Mouse (Mus musculus) T-helper 17 cell (primary cell): ENCODE measurements around the gene Tmem211.

ENCODE experiments used
- in situ Hi-C, 2 experiments: fragments of 300-600 bp; cut with MboI, MseI; formaldehyde crosslinking; loops; 1 replicate in 1 of 2; 2 replicates in 1 of 2; pipeline ENCODE4 v1.15.1; 2025; ENCODE audit warnings: high pct_unique_total_duplicates in 2 of 2

The Tmem211 gene

DNA sequence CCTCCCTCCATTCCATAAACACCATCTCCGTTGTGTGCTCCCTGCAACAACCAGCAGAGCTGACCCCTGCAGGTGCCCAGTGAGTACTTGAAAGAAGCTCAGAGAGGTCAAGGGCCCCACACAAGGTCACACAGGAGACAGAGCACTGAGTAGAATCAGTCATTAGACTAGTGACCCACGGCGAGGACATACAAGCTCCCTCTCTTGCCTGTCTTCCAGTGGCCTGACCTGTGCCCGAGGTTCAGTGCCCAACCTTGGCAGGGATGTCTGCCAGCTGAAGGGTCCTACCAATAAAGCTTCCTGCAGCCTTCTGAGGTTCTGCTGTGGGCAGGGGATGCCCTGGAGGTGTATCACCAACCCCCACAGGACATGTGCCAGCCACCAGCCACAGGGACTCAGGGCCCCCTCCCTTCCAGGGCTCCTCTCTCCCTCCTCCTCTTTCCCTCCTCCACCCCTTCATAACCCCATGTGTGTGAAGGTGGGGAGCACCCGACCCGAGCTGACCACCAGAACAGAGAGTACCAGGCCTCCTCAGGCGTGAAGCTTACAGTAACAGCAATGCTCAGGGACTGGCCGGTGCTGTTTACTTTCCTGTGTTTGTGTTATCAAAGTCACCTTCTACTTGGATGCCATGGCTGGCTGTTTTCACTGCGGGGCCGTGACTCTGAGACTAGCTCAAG, 14.4 kb upstream of the Tmem211 start:
- in situ Hi-C loops = no loop called here

DNA sequence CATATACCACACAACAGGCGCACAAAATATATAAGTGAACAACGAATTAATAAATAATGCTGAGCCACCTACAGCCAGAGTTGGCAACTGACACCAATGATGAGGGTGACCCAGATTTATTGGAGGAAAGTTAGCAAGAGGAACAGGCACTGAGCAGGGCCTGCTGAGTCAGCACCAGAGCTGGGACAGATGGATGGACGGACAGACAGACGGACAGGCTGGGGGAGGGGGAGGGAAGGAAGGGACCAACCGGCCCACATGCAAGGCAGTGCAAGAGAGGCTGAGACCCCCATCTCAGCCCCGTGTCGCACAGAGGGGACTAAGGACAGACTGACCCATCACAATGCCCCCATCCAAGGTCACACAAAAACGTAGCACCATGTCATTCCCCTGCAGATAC, 12.7 kb upstream of the Tmem211 start:
- in situ Hi-C loops = no loop called here

DNA sequence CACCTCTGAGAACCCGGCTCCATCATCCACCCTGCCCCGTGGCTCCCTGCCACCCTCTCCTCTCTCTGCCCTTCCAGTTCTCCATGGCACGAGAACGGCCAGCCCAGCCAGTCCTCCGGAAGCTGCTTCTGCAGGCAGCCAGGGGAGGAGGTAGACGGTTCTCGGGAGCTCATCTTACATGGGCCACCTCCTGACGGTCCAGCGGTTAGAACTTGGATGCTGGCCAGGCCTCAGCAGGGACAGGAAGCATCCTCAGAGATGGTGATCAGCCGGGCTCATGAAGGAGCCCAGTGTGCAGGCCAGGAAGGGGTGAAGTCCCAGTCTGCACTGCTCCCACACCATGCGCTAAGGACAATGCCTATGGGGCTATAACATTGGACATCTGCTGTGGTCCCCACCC, 12.3 kb upstream of the Tmem211 start:
- in situ Hi-C loops = no loop called here

DNA sequence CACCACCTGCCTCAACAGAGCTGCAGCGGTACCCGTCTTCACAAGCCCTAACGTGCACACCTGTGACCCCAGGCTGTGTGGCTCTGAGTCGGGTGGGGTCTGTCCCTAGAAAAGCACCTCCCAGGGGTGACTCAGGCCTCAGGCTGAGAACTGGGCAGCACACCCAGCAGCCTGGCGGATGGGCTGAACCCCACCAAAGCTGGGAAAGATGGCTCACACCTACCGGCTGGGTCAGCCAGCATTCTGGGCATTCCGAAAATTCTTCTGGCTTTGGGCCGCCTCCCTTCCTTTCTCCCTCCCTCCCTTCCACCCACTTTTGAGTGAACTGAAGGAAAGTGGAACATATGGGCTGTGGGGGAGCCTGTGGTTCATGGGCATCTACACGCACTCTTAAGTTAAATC, 11.1 kb upstream of the Tmem211 start:
- in situ Hi-C loops = no loop called here

DNA sequence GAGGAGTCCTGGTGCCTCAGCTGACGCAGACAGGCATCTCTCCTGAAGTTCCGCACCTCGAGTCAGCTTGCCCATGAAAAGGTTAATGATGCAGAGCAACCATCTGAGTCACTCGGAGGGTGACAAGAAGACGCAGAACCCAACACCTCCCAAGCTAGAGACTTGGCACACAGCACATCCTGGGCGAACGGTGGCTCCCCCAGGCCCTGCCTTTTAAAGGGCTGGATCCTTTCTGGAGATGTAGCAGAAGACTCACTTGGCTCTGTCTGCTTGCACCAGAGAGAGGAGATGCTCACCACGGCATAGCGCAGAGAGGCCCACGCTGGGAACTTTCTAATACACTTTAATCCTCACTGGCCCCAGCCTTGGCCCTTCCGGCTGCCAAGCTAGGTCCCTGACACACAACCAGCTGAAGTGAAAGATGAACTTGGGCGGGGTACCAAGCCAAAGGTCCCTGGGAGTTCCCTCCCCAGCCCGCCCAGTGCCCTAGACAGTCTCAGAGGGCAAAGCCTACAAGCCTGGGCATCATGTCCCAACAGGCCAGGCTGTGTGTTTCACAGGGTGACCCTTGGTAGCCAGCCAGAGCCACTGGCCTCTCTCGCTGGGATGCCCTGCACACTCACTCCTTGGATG, 10.3 kb upstream of the Tmem211 start:
- in situ Hi-C loops = no loop called here

DNA sequence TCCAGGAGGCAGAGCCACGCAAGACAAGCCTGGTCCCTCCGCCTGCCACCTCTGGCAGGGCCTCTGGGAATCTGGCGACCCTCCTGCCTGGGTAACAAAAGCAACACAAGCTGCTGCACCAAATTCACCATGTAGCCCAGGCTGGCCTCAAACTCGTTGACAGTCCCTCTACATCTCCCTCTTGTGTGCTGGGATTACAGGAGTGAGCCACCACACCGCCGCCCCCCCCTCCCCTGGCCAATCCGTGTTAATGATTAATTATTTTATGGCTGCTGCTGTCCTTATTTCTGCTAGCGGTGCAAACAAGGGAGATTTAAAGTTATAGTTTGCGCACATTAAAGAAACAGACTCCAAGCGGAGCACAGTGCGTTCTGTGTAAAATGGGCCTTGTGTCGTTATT, 9.6 kb upstream of the Tmem211 start:
- in situ Hi-C loops = no loop called here

DNA sequence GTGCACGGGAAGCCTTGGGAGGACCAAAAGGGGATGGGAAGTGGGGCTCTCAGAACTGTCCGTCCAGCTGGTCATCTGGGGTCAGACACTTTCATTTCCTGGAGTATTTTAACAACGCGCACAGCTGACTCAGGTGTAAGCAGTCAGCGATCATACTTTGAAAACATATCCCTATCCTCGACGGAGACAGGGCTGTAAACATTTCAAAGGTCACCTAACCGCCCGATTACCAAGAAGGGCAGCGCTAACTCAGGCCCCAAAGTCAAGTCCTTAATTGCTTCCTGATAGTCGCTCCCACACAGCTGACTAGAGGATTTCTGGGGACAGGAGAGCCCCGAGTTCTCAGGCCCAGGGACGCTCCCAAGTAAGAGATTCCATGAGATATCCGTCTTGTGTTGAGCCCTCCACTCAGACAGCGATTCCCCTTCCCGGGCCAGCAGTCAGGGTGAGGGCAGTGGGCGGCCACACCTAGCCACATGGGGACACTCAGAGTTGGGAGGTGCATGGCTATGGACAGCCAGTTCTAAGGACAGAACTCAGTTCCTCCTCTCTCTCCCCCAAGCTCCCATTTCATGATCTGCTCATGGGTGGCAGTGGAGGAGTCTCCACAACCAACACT, 8.0 kb upstream of the Tmem211 start:
- in situ Hi-C loops = no loop called here

DNA sequence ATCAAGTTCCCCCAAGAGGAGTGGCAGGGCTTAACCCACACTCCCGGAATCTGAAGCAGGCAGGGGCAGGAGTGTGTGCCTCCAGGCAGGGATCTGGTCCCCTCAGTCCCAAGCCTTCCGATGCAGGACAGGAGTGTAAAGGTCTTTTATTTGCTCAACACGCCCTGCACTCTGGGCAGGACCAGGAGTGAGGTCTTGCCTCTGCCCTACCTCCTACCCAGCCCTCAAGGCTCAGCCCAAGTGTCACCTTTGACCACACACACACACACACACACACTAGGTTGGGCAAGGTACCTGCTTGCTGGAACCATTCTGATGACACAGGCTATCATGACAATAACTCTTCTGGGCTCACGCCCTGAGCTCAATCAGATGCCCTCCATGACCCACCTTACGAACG, 7.3 kb upstream of the Tmem211 start:
- in situ Hi-C loops = no loop called here

DNA sequence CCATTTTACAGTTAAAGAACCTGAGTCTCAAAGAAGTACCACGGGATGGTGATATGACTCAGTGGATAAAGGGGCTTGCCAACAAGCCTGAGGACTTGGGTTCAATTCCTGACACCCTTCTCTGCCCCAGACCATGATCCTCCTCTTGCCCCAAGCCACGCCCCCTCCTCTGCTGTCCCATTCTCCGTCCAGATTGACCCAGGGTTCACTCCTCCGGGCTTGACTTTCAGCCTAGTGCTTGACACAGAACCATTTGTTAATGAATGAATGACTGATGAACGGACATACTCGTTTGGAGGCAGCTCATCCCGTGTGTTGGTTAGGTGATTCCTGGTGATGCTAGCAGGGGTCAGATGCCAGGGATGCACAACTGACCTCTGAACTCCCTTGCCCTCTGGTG, 6.8 kb upstream of the Tmem211 start:
- in situ Hi-C loops = loop anchor here in 1 of 2 experiments (5.0 kb wide), 1 partner anchor 53 kb away; no protein-coding TSS in a partner anchor

DNA sequence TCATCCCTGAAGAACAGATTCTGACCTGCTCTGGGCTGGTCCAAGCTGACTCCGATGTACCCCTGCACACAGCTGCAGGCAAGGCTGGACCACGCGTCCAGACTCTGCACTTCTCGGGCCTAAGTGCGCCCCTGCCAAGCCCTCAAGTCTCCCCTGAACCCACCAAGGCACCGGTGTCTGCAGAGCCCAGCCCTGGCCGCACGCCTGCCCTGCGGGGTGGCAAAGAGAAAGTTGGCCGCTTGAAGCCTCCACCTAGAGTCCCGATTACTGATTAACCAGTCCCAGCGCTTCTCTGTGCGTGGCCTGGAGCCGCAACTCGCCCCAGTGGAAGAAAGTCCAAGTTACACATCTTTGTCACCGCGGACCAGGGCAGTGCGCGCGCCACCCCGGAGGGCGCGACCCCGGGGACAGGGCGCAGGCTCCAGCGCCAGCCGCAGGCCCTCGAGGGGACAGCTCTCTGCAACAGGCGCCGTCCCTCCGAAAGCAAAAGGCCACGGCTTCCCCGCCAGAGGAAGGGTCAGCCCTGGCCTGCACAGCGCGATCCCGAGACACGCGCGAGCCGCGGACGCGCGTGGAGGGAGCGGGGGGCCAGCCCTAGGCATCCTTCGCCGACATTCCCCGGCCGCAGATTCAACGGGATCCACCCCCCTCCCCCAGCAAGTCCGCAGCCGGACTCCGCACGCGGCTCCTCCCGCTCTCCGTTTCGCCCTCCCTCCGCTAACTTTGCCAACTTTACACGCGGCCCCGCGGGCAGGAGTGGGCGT, 6.1 kb upstream of the Tmem211 start:
- in situ Hi-C loops = loop anchor here in 1 of 2 experiments (5.0 kb wide), 1 partner anchor 53 kb away; no protein-coding TSS in a partner anchor

DNA sequence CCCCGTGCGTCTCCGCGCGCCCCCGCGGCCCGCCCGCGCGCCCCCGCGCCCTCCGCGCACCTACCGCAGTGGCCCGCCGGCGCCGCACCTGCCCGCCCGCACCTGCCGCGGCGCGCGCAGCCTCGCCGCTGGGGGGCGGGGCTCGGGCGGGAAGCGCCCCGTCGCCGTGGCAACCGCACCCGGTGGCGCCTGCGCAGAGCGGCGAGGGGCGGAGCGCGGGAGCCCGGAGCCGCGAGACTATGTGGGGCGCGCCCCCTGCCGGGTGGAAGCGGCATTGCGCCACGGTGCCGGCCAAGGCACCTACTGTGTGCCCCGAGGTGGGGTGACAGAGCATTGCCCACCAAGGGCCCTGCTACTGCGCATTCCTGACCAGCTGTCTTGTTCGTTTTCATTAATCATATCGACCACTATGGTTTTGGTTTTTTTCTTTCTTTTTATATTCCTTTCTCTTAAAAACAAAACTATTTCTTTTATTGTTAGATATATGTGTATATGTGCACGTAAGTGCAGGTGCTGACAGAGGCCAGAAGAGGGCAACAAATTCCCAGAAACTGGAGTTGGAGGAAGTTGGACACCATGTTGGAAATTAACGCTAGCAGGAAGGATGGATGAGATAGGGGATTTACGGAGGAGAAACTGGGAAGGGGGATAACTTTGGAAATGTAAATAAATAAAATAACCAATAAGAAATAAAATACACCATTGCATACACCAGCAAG, 5.4 kb upstream of the Tmem211 start, which contains the start of gene 2900026A02Rik:
2900026A02Rik (minus strand) TSS at position 90 of the 719 bp plus-strand sequence.
- in situ Hi-C loops = loop anchor here in 1 of 2 experiments (5.0 kb wide), 1 partner anchor 54 kb away; no protein-coding TSS in a partner anchor

DNA sequence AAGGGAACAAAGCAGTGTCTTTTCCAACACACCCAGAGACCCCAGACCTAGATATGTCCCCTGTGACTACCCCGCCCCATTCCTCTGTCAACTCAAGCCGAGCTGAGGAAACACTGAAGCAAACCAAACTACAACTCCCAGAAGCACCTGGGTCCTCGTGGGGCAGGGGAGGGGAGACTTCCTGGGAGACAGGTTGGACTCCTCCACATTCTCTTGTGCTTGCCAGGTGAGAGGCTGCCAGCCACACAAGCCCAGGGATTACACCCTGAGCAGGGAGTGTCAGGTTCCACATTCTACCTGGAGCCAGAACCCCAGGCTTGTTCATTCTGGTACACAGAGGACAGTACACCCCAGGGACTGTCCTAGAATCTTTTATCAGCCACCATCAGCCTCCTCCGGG, 2.8 kb upstream of the Tmem211 start:
- in situ Hi-C loops = loop anchor here in 1 of 2 experiments (5.0 kb wide), 1 partner anchor 57 kb away; no protein-coding TSS in a partner anchor

DNA sequence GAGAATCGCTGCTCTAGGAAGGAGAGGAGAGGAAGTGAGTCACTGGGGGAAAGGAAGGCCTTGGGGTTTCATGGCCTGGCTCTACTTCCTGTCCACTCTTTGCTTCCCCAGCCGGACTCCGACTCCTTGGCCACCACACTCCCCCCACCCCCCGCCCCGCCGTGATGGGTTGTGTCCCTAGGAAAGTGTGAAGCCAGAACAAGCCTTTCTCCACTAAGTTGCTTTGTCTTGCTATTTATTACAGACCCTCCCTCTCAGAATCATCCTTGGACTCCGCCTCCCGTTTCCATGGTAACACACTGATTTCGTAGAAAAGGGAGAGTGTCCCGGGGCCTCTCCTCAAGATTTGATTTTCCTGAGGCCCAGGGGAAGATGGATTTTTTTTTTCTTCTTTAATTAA, 1.4 kb upstream of the Tmem211 start:
- in situ Hi-C loops = no loop called here

DNA sequence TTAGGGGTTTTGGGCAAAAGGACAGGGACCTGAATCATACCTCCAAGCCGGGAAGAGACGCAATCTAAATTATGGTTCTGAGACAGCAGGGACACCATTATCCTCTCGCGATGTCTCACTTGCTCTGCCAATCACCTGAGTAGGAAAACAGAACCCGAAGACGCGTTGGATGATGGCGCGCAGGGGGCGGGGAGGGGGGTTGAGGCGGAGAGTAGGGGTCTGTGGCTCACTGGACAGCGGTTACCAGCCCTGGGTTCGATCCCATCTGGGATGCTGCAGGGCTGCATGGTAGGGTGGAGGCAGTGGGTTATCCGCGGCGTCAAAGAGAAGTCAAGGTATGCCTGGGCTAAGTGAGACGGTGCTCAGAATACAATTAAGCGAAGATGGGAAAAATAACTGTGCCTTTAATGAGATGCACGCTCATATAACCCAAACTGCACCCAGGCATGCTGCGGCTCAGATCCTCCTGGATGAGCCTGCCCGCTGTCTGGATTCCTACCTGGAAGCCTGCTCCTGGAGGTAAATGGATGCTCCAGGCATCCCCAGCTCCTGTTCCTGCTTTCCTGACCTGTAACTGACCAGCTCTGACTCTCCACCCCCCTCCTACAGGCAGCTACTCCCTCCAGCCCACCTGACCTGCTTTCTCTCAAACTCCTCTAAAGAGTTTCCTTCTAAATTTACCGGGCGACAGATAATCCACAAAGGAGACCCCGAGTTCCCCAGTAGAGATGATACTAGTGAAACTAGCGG, 848 bp upstream of the Tmem211 start:
- in situ Hi-C loops = no loop called here

DNA sequence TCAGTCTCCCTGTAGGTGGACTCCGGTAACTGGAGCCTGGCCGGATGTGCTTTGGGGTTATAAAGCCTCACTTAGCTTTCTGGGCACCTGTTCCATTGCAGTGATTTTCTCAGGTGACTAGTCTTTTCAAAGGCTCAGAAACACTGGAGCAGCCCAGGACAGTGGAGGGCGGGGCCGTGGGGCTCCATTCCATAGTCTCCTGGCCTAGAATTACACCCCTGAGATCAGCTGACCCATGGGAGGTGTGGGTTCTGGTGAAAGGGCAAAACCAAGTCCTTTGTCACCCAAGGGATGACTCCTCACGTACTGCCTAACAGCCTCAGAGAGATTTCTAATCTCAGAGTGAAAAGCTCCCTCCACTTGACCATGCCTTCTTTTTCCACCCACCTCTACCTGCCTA, 3.5 kb downstream of the Tmem211 start:
- in situ Hi-C loops = no loop called here

DNA sequence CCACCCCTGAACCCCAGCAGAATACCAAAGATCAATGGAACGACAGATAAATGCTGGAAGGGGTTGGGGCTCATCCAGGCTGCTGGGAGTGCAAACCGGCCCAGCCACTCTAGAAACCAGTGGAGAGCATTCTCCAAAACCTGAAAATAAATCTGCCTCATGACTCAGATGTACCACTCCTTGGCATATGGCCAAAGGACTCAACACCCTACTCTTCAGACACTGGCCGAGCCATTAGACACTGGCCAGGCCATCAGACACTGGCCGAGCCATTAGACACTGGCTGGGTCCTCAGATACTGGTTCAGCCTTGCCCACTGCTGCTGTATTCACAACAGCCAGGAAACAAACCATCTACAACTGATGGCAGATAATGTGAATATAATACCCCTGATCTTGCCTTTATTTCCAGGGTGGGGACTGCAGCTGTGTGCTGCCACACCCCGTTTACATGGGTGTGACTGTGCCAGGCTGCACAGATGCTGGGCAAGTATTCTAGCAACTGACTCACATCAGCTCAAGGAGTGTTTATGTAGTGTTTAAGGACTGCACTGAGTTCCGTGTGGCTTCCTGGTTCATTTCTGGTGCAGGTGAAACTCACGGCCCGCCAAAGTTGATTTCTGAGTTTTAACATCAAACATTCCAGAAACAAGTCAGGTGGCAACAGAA, 22.7 kb downstream of the Tmem211 start:
- in situ Hi-C loops = no loop called here

DNA sequence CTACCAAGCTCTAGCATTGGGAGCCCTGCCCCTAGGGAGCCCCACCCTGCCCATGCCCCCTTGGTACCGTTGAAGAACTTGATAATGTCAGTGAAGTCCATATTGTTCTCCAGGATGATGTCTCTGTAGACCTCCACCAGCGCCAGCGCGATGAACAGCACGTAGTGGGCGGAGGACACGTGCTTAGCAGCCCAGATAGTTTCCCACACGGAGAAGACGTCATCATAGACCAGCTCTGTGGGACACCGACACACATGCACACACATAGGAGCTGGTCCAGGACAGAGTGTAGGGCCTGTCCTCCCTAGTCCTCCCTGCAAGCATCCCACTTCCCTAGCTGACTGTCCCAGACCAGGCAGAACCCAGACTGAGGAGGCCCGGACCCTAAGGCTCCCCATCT, 24.1 kb downstream of the Tmem211 start:
- in situ Hi-C loops = no loop called here

DNA sequence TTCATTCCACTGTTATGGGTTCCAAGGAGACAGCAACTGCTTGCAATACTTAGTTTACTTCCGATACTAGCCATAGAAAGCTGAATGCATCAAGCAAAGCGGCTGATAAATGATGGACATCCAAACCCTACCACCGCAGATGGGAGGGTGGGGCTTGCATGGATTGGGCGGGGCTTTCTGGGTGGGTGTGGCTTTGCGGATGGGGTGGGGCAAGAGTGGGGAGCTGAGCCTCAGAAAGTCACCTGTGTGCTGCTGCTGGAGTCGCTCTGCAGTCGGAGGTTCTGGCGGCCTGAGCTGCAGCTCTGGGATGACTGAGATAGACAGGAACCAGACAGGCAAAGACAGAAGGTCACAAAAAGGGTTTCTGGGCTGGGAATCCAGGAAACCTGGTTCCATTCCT, 38.9 kb downstream of the Tmem211 start:
- in situ Hi-C loops = no loop called here

DNA sequence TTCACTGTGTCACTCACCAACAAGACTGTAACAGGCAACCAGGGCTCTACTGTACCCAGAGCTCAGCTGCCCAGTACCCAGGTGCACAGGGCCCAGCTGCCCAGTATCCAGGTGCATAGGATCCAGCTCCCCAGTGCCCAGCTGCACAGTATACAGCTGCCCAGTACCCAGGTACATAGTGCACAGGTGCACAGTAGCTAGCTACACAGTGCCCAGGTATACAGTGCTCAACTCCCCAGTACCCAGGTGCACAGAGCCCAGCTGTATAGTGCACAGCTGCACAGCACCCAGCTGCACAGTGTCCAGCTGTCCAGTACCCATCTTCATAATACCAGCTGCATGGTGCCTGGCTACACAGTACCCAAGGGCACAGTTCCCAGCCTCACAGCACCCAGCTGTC, 41.5 kb downstream of the Tmem211 start:
- in situ Hi-C loops = no loop called here

DNA sequence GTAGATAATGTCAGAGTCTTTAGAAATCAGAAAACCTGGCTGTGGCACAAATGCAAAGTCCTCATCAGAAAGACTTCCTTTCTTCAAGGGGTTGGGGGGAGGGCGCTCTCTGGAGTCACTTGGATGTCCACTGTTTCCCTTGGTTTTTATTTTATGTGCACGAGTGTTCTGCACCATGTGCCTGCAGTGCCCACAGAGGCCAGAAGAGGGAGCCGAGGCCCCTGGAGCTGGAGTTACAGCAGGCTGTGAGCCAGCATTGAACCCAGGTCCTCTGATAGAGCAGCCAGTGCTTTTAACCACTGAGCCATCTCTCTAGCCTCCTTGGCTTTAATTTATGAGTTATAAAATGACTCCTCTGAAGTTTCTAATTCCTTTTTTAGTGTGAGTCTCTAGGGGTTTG, 43.3 kb downstream of the Tmem211 start:
- in situ Hi-C loops = no loop called here
